Mouse (Mus musculus): ENCODE results near the gene G6pc. TPM values are rescaled to one million over a fixed set of nuclear protein-coding genes. Genes with fewer than 3 reads are reported as not detected.
A peak's percentile ranks its signal among the peaks of the same experiment; 100 is the strongest.

The G6pc gene
- polyA plus RNA-seq, 1 experiment from 2014 or later, result not detected

DNA sequence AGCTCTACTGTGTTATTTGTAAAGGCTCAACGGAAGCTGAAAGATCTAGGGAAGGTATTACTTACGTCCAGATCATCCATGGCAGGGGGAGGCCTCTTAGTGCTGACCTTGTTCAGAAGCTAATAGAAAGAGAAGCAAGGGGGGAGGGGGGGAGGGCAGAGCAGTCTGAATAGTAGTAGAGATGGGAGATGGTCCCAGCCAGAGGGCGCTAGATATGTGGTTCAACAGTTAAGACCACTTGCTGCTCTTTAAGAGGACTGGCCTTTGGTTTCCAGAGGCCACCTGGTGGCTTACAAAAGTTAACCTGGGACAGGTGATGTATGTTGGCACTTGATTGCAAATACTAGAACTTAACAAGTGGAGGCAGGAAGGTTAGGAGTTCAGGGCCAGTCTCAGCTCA, 52.2 kb downstream of the G6pc start:
- no peak for ATAC-seq (ENCODE audit: low read depth)
- Histone ChIP-seq H3K4me1 (replicated peaks; ENCODE audit: control insufficient read depth, insufficient read depth, low read length) (peaks cover 6% of the 10 kb centered on the region), H3K9me3 (ENCODE audit: control insufficient read depth, low read length) (no peaks in the 10 kb centered on the region), H3K27me3 (ENCODE audit: control insufficient read depth, insufficient read depth, low read depth, low read length) (no peaks in the 10 kb centered on the region), H3K9ac (ENCODE audit: low read length) (no peak overlapping the region), H3K4me2 (ENCODE audit: low read depth, low read length) (no peak overlapping the region), H3K27ac (ENCODE audit: low read length) (no peak overlapping the region), H3K36me3 (ENCODE audit: control insufficient read depth, insufficient read depth, low read length) (no peaks in the 10 kb centered on the region), H3K4me3 (ENCODE audit: low read length) (no peak overlapping the region)
- WGBS, result 33% methylated on average over 3 of the region's 3 CpGs

DNA sequence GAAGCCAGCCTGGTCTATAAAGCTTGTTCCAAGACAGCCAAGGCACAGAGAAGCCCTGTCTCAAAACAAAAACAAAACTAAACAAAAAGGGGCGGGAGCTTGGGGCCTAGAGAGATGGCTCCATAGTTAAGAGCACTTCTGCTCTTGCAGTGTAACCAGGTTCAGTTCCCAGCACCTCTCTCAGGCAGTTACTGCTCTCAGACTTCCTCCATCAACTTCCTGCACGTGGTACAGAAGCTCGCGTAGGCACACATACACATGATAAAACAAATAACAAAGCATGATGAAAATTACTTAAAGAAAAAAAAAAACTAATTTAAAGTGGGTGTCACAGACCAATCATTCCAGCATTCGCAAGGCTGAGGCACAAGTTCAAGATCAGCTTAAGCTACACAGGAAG, 52.8 kb downstream of the G6pc start:
- Histone ChIP-seq H3K4me1 (replicated peaks; ENCODE audit: control insufficient read depth, insufficient read depth, low read length) (peaks cover 6% of the 10 kb centered on the region), H3K9me3 (ENCODE audit: control insufficient read depth, low read length) (no peaks in the 10 kb centered on the region), H3K4me2 (ENCODE audit: low read depth, low read length) (no peak overlapping the region), H3K27ac (ENCODE audit: low read length) (no peak overlapping the region), H3K9ac (ENCODE audit: low read length) (no peak overlapping the region), H3K27me3 (ENCODE audit: control insufficient read depth, insufficient read depth, low read depth, low read length) (no peaks in the 10 kb centered on the region), H3K4me3 (ENCODE audit: low read length) (no peak overlapping the region), H3K36me3 (ENCODE audit: control insufficient read depth, insufficient read depth, low read length) (no peaks in the 10 kb centered on the region)
- ATAC-seq (ENCODE audit: low read depth), result no peak
- 80% methylated on average over 5 of the region's 5 CpGs for WGBS

DNA sequence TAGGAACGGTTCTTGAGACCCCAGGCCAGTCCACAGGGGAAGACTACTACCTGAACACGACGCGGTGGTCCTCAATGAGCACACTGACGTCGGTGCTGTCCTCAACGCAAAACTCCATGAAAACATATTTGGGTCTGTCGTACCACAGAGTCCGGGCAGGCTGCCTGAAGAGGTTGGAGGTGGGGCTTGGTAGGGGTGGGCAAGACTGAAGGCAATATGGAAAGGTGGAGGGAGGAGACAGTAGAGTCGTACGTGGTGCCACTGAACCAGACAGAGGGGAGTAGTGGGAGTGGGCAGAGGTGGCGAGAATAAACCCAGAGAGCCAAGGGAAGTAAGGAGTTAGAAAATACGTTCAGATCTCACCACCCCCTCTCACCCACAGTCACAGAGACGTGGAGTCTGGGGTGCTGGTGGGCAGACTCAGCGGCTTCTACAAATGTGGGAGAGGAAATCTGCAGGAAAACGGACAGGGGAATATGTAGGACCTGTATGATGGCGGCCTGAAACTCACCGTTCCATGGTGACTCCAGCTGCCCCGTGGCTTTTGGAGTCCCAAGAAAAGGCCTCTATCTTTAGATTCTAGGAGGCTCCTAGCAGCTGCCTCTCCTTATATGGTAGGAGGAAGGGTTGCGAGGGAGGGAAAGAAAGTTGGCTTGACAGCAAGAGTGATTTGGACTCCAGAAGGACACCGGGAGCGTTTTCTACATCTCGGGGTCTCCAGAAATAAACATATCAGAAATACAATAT, 56.9 kb downstream of the G6pc start, which contains the start of gene Gm27029:
Gene Gm27029 (minus strand): TSS at position 692 of the 747 bp plus-strand sequence.
- peak within 1 kb of the TSS; percentile 80 for H3K27ac ChIP-seq (ENCODE audit: low read length)
- H3K9ac ChIP-seq (ENCODE audit: low read length), result peak within 1 kb of the TSS; percentile 79
- H3K4me3 ChIP-seq (ENCODE audit: low read length), result peak within 1 kb of the TSS; percentile 79
- H3K4me2 ChIP-seq (ENCODE audit: low read depth, low read length), result peak within 1 kb of the TSS; percentile 82
- H3K9me3 ChIP-seq (ENCODE audit: control insufficient read depth, low read length), result no peaks in the 10 kb centered on the region
- H3K36me3 ChIP-seq (ENCODE audit: control insufficient read depth, insufficient read depth, low read length), result no peaks in the 10 kb centered on the region
- peak; percentile 78 for ATAC-seq (ENCODE audit: low read depth)
- H3K4me1 ChIP-seq (replicated peaks; ENCODE audit: control insufficient read depth, insufficient read depth, low read length), result peaks cover 15% of the 10 kb centered on the region
- H3K27me3 ChIP-seq (ENCODE audit: control insufficient read depth, insufficient read depth, low read depth, low read length), result no peaks in the 10 kb centered on the region
- WGBS, result 3% methylated on average over 23 of the region's 23 CpGs

DNA sequence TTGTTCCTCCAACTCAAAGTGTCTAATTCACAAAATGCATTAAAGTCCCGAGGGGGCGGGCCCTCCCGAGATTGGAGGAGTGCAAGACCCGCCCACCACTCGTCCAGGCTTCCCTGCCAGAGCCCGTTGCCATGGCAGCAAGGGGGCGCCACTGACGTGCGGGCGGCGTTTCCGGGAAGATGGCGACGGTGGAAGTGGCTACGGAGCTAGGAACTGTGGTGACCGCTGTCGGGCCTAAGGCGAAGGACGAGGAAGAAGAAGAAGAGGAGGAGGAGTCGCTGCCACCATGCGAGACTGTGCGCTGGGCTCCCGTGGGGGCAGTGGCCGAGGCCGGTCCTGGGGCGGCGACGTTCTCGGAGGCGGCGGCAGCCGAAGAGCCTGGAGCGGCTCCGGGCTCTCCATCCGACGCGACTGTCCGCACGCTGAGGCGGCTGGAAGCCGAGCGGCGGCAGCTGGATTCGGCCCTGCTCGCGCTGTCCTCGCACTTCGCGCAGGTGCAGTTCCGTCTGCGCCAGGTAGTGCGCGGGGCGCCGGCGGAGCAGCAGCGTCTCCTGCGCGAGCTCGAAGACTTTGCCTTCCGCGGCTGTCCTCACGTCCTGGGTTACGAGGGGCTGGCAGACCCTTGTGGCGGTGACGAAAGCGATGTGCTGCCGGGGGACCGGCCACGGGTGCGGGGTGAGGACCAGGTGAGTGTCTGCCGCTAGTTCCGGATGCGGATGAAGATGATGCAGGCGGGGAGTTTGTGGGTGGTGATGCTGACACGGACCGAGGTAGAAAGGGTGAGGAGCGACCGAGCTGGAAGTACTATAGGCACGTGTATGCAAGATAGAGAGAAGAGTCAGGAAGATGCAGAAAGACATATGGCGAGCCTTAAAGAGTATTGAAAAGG, 57.8 kb downstream of the G6pc start, which contains the start of the genes Rundc1 and Ptges3l:
Gene Rundc1 (plus strand): TSS at position 161 of the 889 bp plus-strand sequence.
Gene Ptges3l (minus strand): TSS at position 409 of the 889 bp plus-strand sequence.
- H3K4me2 ChIP-seq (ENCODE audit: low read depth, low read length), result peak within 1 kb of the TSS; percentile 82
- H3K27me3 ChIP-seq (ENCODE audit: control insufficient read depth, insufficient read depth, low read depth, low read length), result no peaks in the 10 kb centered on the region
- peaks cover 15% of the 10 kb centered on the region for H3K4me1 ChIP-seq (replicated peaks; ENCODE audit: control insufficient read depth, insufficient read depth, low read length)
- peak; percentile 97 for ATAC-seq (ENCODE audit: low read depth)
- peaks cover 3% of the 10 kb centered on the region for H3K36me3 ChIP-seq (ENCODE audit: control insufficient read depth, insufficient read depth, low read length)
- H3K27ac ChIP-seq (ENCODE audit: low read length), result peak within 1 kb of the TSS; percentile 80
- H3K9me3 ChIP-seq (ENCODE audit: control insufficient read depth, low read length), result no peaks in the 10 kb centered on the region
- H3K9ac ChIP-seq (ENCODE audit: low read length), result peak within 1 kb of the TSS; percentile 79
- under 1% methylated on average over 80 of the region's 81 CpGs for WGBS
- H3K4me3 ChIP-seq (ENCODE audit: low read length), result peak within 1 kb of the TSS; percentile 79

DNA sequence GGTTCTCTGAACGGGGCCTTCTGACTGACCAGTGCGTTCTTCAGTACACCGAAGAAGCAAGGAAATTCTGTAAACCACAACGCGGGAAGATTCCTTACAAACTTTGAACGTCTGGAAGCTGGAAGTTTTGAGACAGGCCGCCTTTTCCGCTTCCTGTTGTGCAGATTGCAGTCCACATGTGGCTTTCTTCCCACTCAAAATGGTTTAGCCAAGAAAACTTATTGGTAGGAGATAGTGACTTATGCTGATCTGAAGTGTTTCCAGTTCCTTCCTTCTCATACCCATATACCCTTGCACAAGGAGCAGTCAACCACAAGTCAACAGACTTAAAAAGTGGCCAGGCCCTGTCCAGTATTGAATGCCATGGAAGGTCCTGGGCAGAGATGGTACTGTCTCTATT, 58.8 kb downstream of the G6pc start:
- peak overlapping the region; percentile 82 for H3K4me2 ChIP-seq (ENCODE audit: low read depth, low read length)
- H3K27ac ChIP-seq (ENCODE audit: low read length), result no peak overlapping the region
- ATAC-seq (ENCODE audit: low read depth), result no peak
- H3K9me3 ChIP-seq (ENCODE audit: control insufficient read depth, low read length), result no peaks in the 10 kb centered on the region
- H3K36me3 ChIP-seq (ENCODE audit: control insufficient read depth, insufficient read depth, low read length), result peaks cover 5% of the 10 kb centered on the region
- H3K4me3 ChIP-seq (ENCODE audit: low read length), result peak overlapping the region; percentile 79
- H3K27me3 ChIP-seq (ENCODE audit: control insufficient read depth, insufficient read depth, low read depth, low read length), result no peaks in the 10 kb centered on the region
- H3K4me1 ChIP-seq (replicated peaks; ENCODE audit: control insufficient read depth, insufficient read depth, low read length), result peaks cover 15% of the 10 kb centered on the region
- H3K9ac ChIP-seq (ENCODE audit: low read length), result peak overlapping the region; percentile 79
- WGBS, result 47% methylated on average over 8 of the region's 8 CpGs

Small RNA genes within 50 kb of the gene (microRNA-seq; reads per million reads assigned to microRNA genes)
- not detected for gene Gm25593
- gene Mir6929, result not detected

Other genes with a start within 250 kb of the G6pc start
- gene Retreg3, start 247.7 kb upstream of the G6pc start, polyA plus RNA-seq (2015; fragmentation: Nextera tagmentation; extraction: Ambion mirVana), result 18.4 and 19.6 TPM in 2 replicates
- gene Tubg1, start 247.6 kb upstream of the G6pc start, polyA plus RNA-seq (2015; fragmentation: Nextera tagmentation; extraction: Ambion mirVana), result 70.6 and 82.1 TPM in 2 replicates
- 3.1 TPM in 2 replicates for gene Tubg2, start 211.7 kb upstream of the G6pc start, polyA plus RNA-seq (2015; fragmentation: Nextera tagmentation; extraction: Ambion mirVana)
- 1.1 and 1.2 TPM in 2 replicates for gene Cntnap1, start 197.0 kb upstream of the G6pc start, polyA plus RNA-seq (2015; fragmentation: Nextera tagmentation; extraction: Ambion mirVana)
- 17.0 and 17.1 TPM in 2 replicates for gene Plekhh3, start 196.2 kb upstream of the G6pc start, polyA plus RNA-seq (2015; fragmentation: Nextera tagmentation; extraction: Ambion mirVana)
- gene Ccr10, start 192.1 kb upstream of the G6pc start, polyA plus RNA-seq (2015; fragmentation: Nextera tagmentation; extraction: Ambion mirVana), result 0.23 and 0.35 TPM in 2 replicates
- 19.4 and 20.8 TPM in 2 replicates for gene Ezh1, start 141.1 kb upstream of the G6pc start, polyA plus RNA-seq (2015; fragmentation: Nextera tagmentation; extraction: Ambion mirVana)
- 312 and 337 TPM in 2 replicates for gene Ramp2, start 121.5 kb upstream of the G6pc start, polyA plus RNA-seq (2015; fragmentation: Nextera tagmentation; extraction: Ambion mirVana)
- 132 and 135 TPM in 2 replicates for gene Vps25, start 113.9 kb upstream of the G6pc start, polyA plus RNA-seq (2015; fragmentation: Nextera tagmentation; extraction: Ambion mirVana)
- 5.3 and 5.8 TPM in 2 replicates for gene Wnk4, start 107.0 kb upstream of the G6pc start, polyA plus RNA-seq (2015; fragmentation: Nextera tagmentation; extraction: Ambion mirVana)
- gene Cntd1, start 88.5 kb upstream of the G6pc start, polyA plus RNA-seq (2015; fragmentation: Nextera tagmentation; extraction: Ambion mirVana), result 1.9 and 3.2 TPM in 2 replicates
- gene Coa3, start 88.4 kb upstream of the G6pc start, polyA plus RNA-seq (2015; fragmentation: Nextera tagmentation; extraction: Ambion mirVana), result 184 and 187 TPM in 2 replicates
- 136 and 151 TPM in 2 replicates for gene Becn1, start 65.3 kb upstream of the G6pc start, polyA plus RNA-seq (2015; fragmentation: Nextera tagmentation; extraction: Ambion mirVana)
- 94.0 and 101 TPM in 2 replicates for gene Psme3, start 51.3 kb upstream of the G6pc start, polyA plus RNA-seq (2015; fragmentation: Nextera tagmentation; extraction: Ambion mirVana)
- 0.92 and 1.2 TPM in 2 replicates for gene Aoc2, start 42.5 kb upstream of the G6pc start, polyA plus RNA-seq (2015; fragmentation: Nextera tagmentation; extraction: Ambion mirVana)
- gene Aoc3, start 37.0 kb upstream of the G6pc start, polyA plus RNA-seq (2015; fragmentation: Nextera tagmentation; extraction: Ambion mirVana), result 1.9 and 2.2 TPM in 2 replicates
- 63.9 and 67.2 TPM in 2 replicates for gene Aarsd1, start 50.1 kb downstream of the G6pc start, polyA plus RNA-seq (2015; fragmentation: Nextera tagmentation; extraction: Ambion mirVana)
- gene Gm27029, start 57.2 kb downstream of the G6pc start, polyA plus RNA-seq (2015; fragmentation: Nextera tagmentation; extraction: Ambion mirVana), result 7.5 and 10.1 TPM in 2 replicates
- gene Rundc1, start 57.5 kb downstream of the G6pc start, polyA plus RNA-seq (2015; fragmentation: Nextera tagmentation; extraction: Ambion mirVana), result 19.9 and 21.0 TPM in 2 replicates
- gene Ptges3l, start 57.8 kb downstream of the G6pc start, polyA plus RNA-seq (2015; fragmentation: Nextera tagmentation; extraction: Ambion mirVana), result 12.5 and 13.9 TPM in 2 replicates
- 273 and 291 TPM in 2 replicates for gene Rpl27, start 74.7 kb downstream of the G6pc start, polyA plus RNA-seq (2015; fragmentation: Nextera tagmentation; extraction: Ambion mirVana)
- 27.3 and 29.1 TPM in 2 replicates for gene Ifi35, start 80.8 kb downstream of the G6pc start, polyA plus RNA-seq (2015; fragmentation: Nextera tagmentation; extraction: Ambion mirVana)
- gene Rnd2, start 97.4 kb downstream of the G6pc start, polyA plus RNA-seq (2015; fragmentation: Nextera tagmentation; extraction: Ambion mirVana), result 6.7 and 7.6 TPM in 2 replicates
- gene Vat1, start 98.7 kb downstream of the G6pc start, polyA plus RNA-seq (2015; fragmentation: Nextera tagmentation; extraction: Ambion mirVana), result 50.2 and 52.0 TPM in 2 replicates
- 13.2 and 14.1 TPM in 2 replicates for gene Brca1, start 184.4 kb downstream of the G6pc start, polyA plus RNA-seq (2015; fragmentation: Nextera tagmentation; extraction: Ambion mirVana)
- gene Nbr1, start 184.6 kb downstream of the G6pc start, polyA plus RNA-seq (2015; fragmentation: Nextera tagmentation; extraction: Ambion mirVana), result 77.7 and 87.5 TPM in 2 replicates
- gene Tmem106a, start 214.7 kb downstream of the G6pc start, polyA plus RNA-seq (2015; fragmentation: Nextera tagmentation; extraction: Ambion mirVana), result 4.7 and 7.1 TPM in 2 replicates
- gene Gm11634, start 231.7 kb downstream of the G6pc start, polyA plus RNA-seq (2015; fragmentation: Nextera tagmentation; extraction: Ambion mirVana), result not detected in 2 replicates

Data from lung, embryonic 16.5 days (tissue).